Mouse (Mus musculus): ENCODE data around the gene Mdm4. TPM values are rescaled to one million over a fixed set of nuclear protein-coding genes. Genes with fewer than 3 reads are reported as not detected.
A peak's percentile ranks its signal among the peaks of the same experiment; 100 is the strongest.

The Mdm4 gene
- polyA plus RNA-seq, 1 experiment from 2014 or later: 33.2 TPM

- no peak for ATAC-seq (ENCODE audit: insufficient number of reproducible peaks, low FRiP score, low TSS enrichment, low read depth)
- no peak overlapping the region for H3K4me2 ChIP-seq (ENCODE audit: low read depth, severe bottlenecking)
- H3K27me3 ChIP-seq (ENCODE audit: control insufficient read depth, insufficient read depth, low read length): no peaks in the 10 kb centered on the region
- 27% methylated on average over 2 of the region's 2 CpGs for WGBS
- H3K4me1 ChIP-seq (ENCODE audit: control insufficient read depth, insufficient read depth, low read length): peaks cover 11% of the 10 kb centered on the region; the same call in 1 of the 2 replicates
- no peak overlapping the region for H3K27ac ChIP-seq (replicated peaks; ENCODE audit: low read depth, low read length)
- DNase-seq (ENCODE audit: low spot score): no peak
- no peaks in the 10 kb centered on the region for H3K9me3 ChIP-seq (ENCODE audit: control insufficient read depth, low read length)
- no peaks in the 10 kb centered on the region for H3K36me3 ChIP-seq (ENCODE audit: control insufficient read depth, insufficient read depth, low read length)
- no peak overlapping the region for H3K9ac ChIP-seq (ENCODE audit: low read length)
- H3K4me3 ChIP-seq (ENCODE audit: low read depth, low read length): no peak overlapping the region
Observed at GRCm38 (mm10) chr1:133059592-133059991, 29.2 kb upstream of the Mdm4 start.

GRCm38 (mm10) chr1:133057345-133058034 lies 27.1 kb upstream of the Mdm4 start:
- Histone ChIP-seq H3K27ac (replicated peaks; ENCODE audit: low read depth, low read length) (no peak overlapping the region), H3K9ac (ENCODE audit: low read length) (no peak overlapping the region), H3K27me3 (ENCODE audit: control insufficient read depth, insufficient read depth, low read length) (no peaks in the 10 kb centered on the region), H3K4me2 (ENCODE audit: low read depth, severe bottlenecking) (no peak overlapping the region), H3K36me3 (ENCODE audit: control insufficient read depth, insufficient read depth, low read length) (no peaks in the 10 kb centered on the region), H3K4me3 (ENCODE audit: low read depth, low read length) (no peak overlapping the region), H3K9me3 (ENCODE audit: control insufficient read depth, low read length) (no peaks in the 10 kb centered on the region), H3K4me1 (ENCODE audit: control insufficient read depth, insufficient read depth, low read length) (peaks cover 18% of the 10 kb centered on the region)
- WGBS: 37% methylated on average over 7 of the region's 7 CpGs
- DNase-seq (ENCODE audit: low spot score) (no peak), ATAC-seq (ENCODE audit: insufficient number of reproducible peaks, low FRiP score, low TSS enrichment, low read depth) (no peak)

GRCm38 (mm10) chr1:133054326-133054725 lies 24.0 kb upstream of the Mdm4 start:
- ATAC-seq (ENCODE audit: insufficient number of reproducible peaks, low FRiP score, low TSS enrichment, low read depth) (no peak), DNase-seq (ENCODE audit: low spot score) (no peak)
- Histone ChIP-seq H3K4me2 (ENCODE audit: low read depth, severe bottlenecking) (no peak overlapping the region), H3K9me3 (ENCODE audit: control insufficient read depth, low read length) (no peaks in the 10 kb centered on the region), H3K9ac (ENCODE audit: low read length) (no peak overlapping the region), H3K4me1 (ENCODE audit: control insufficient read depth, insufficient read depth, low read length) (peaks cover 21% of the 10 kb centered on the region), H3K4me3 (ENCODE audit: low read depth, low read length) (no peak overlapping the region), H3K27me3 (ENCODE audit: control insufficient read depth, insufficient read depth, low read length) (no peaks in the 10 kb centered on the region), H3K27ac (replicated peaks; ENCODE audit: low read depth, low read length) (no peak overlapping the region), H3K36me3 (ENCODE audit: control insufficient read depth, insufficient read depth, low read length) (no peaks in the 10 kb centered on the region)
- WGBS: 71% methylated on average over 8 of the region's 8 CpGs

- no peak for ATAC-seq (ENCODE audit: insufficient number of reproducible peaks, low FRiP score, low TSS enrichment, low read depth)
- no peak overlapping the region for H3K4me3 ChIP-seq (ENCODE audit: low read depth, low read length)
- H3K9me3 ChIP-seq (ENCODE audit: control insufficient read depth, low read length): no peaks in the 10 kb centered on the region
- no peak overlapping the region for H3K27ac ChIP-seq (replicated peaks; ENCODE audit: low read depth, low read length)
- H3K4me1 ChIP-seq (ENCODE audit: control insufficient read depth, insufficient read depth, low read length): peaks cover 20% of the 10 kb centered on the region
- no peak overlapping the region for H3K9ac ChIP-seq (ENCODE audit: low read length)
- WGBS: 23% methylated on average over 5 of the region's 5 CpGs
- no peak overlapping the region for H3K4me2 ChIP-seq (ENCODE audit: low read depth, severe bottlenecking)
- no peaks in the 10 kb centered on the region for H3K36me3 ChIP-seq (ENCODE audit: control insufficient read depth, insufficient read depth, low read length)
- DNase-seq (ENCODE audit: low spot score): no peak
- no peaks in the 10 kb centered on the region for H3K27me3 ChIP-seq (ENCODE audit: control insufficient read depth, insufficient read depth, low read length)
Observed at GRCm38 (mm10) chr1:133053034-133053433, 22.7 kb upstream of the Mdm4 start.

- WGBS: 87% methylated on average over 2 of the region's 2 CpGs
- DNase-seq (ENCODE audit: low spot score) (no peak), ATAC-seq (ENCODE audit: insufficient number of reproducible peaks, low FRiP score, low TSS enrichment, low read depth) (no peak)
- Histone ChIP-seq H3K9me3 (ENCODE audit: control insufficient read depth, low read length) (no peaks in the 10 kb centered on the region), H3K27ac (replicated peaks; ENCODE audit: low read depth, low read length) (no peak overlapping the region), H3K4me2 (ENCODE audit: low read depth, severe bottlenecking) (no peak overlapping the region), H3K9ac (ENCODE audit: low read length) (no peak overlapping the region), H3K4me3 (ENCODE audit: low read depth, low read length) (no peak overlapping the region), H3K27me3 (ENCODE audit: control insufficient read depth, insufficient read depth, low read length) (no peaks in the 10 kb centered on the region), H3K36me3 (ENCODE audit: control insufficient read depth, insufficient read depth, low read length) (no peaks in the 10 kb centered on the region), H3K4me1 (ENCODE audit: control insufficient read depth, insufficient read depth, low read length) (peaks cover 16% of the 10 kb centered on the region)
Observed at GRCm38 (mm10) chr1:133051829-133052228, 21.5 kb upstream of the Mdm4 start.

GRCm38 (mm10) chr1:133050001-133050431 lies 19.7 kb upstream of the Mdm4 start:
- ATAC-seq (ENCODE audit: insufficient number of reproducible peaks, low FRiP score, low TSS enrichment, low read depth) (no peak), DNase-seq (ENCODE audit: low spot score) (no peak)
- Histone ChIP-seq H3K27me3 (ENCODE audit: control insufficient read depth, insufficient read depth, low read length) (no peaks in the 10 kb centered on the region), H3K4me1 (ENCODE audit: control insufficient read depth, insufficient read depth, low read length) (peaks cover 16% of the 10 kb centered on the region), H3K36me3 (ENCODE audit: control insufficient read depth, insufficient read depth, low read length) (no peaks in the 10 kb centered on the region), H3K9me3 (ENCODE audit: control insufficient read depth, low read length) (no peaks in the 10 kb centered on the region), H3K4me2 (ENCODE audit: low read depth, severe bottlenecking) (no peak overlapping the region), H3K27ac (replicated peaks; ENCODE audit: low read depth, low read length) (no peak overlapping the region), H3K9ac (ENCODE audit: low read length) (no peak overlapping the region), H3K4me3 (ENCODE audit: low read depth, low read length) (no peak overlapping the region)
- WGBS: 22% methylated on average over 11 of the region's 11 CpGs

GRCm38 (mm10) chr1:133048690-133049089 lies 18.3 kb upstream of the Mdm4 start:
- no peak overlapping the region for H3K4me2 ChIP-seq (ENCODE audit: low read depth, severe bottlenecking)
- H3K27ac ChIP-seq (replicated peaks; ENCODE audit: low read depth, low read length): no peak overlapping the region
- H3K4me1 ChIP-seq (ENCODE audit: control insufficient read depth, insufficient read depth, low read length): peaks cover 16% of the 10 kb centered on the region
- H3K9ac ChIP-seq (ENCODE audit: low read length): no peak overlapping the region
- ATAC-seq (ENCODE audit: insufficient number of reproducible peaks, low FRiP score, low TSS enrichment, low read depth) (no peak), DNase-seq (ENCODE audit: low spot score) (no peak)
- H3K36me3 ChIP-seq (ENCODE audit: control insufficient read depth, insufficient read depth, low read length): no peaks in the 10 kb centered on the region
- H3K27me3 ChIP-seq (ENCODE audit: control insufficient read depth, insufficient read depth, low read length): no peaks in the 10 kb centered on the region
- no peaks in the 10 kb centered on the region for H3K9me3 ChIP-seq (ENCODE audit: control insufficient read depth, low read length)
- H3K4me3 ChIP-seq (ENCODE audit: low read depth, low read length): no peak overlapping the region
- WGBS: 29% methylated on average over 2 of the region's 2 CpGs

- 26% methylated on average over 8 of the region's 8 CpGs for WGBS
- Histone ChIP-seq H3K9me3 (ENCODE audit: control insufficient read depth, low read length) (no peaks in the 10 kb centered on the region), H3K4me1 (ENCODE audit: control insufficient read depth, insufficient read depth, low read length) (peaks cover 10% of the 10 kb centered on the region), H3K27ac (replicated peaks; ENCODE audit: low read depth, low read length) (no peak overlapping the region), H3K4me2 (ENCODE audit: low read depth, severe bottlenecking) (peak overlapping the region; percentile 93; the same call in 1 of the 2 replicates), H3K27me3 (ENCODE audit: control insufficient read depth, insufficient read depth, low read length) (no peaks in the 10 kb centered on the region), H3K4me3 (ENCODE audit: low read depth, low read length) (peak overlapping the region; percentile 85), H3K36me3 (ENCODE audit: control insufficient read depth, insufficient read depth, low read length) (no peaks in the 10 kb centered on the region), H3K9ac (ENCODE audit: low read length) (no peak overlapping the region)
- no peak for DNase-seq (ENCODE audit: low spot score)
- ATAC-seq (ENCODE audit: insufficient number of reproducible peaks, low FRiP score, low TSS enrichment, low read depth): no peak
Observed at GRCm38 (mm10) chr1:133047575-133047974, 17.2 kb upstream of the Mdm4 start.
